Mouse (Mus musculus) embryonic fibroblast, embryonic 13.5 days (primary cell): ENCODE measurements around the gene Trim58.

ENCODE experiments used
- CTCF ChIP-seq: IDR thresholded peaks from 2 replicates; pipeline ENCODE4 v1.5.1; 2011; ENCODE audit warnings: mild to moderate bottlenecking, control low read depth, low read length, moderate library complexity, borderline replicate concordance; ENCODE audit not compliant: insufficient read depth
- POLR2A ChIP-seq: IDR thresholded peaks from 2 replicates; pipeline ENCODE4 v1.6.1; 2011; ENCODE audit warnings: low read depth, mild to moderate bottlenecking, control low read depth, low read length, moderate library complexity

DNA sequence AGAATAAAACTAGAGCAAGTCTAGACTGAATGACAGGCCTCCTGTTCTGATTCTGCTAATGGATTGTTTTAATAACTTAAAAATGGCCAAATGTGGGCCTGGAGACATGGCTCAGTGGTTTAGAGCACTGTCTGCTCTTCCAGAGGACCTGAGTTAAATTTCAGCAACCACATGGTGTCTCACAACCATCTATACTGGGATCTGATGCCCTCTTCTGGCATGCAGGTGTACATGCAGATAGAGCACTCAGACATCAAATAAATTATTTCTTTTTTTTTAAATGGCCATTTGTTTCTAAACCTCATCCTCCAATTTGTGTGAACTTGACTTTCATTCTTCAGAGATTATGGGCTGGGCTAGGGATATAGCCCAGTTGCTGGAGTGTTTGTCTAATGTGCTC is 29.0 kb downstream of the Trim58 start:
- TF ChIP-seq CTCF (no peak), POLR2A (no peak)
